Mouse (Mus musculus) kidney, adult 8-10 months (tissue): ENCODE measurements around the gene Lhfpl1.
"Not testable (repeated sequence)": the region's sequence is repeated elsewhere in the genome, so short reads cannot be mapped to it uniquely, and the experiment has no call there.

Experiments
- DNase-seq, 2 experiments: peaks; one replicate each; pipeline ENCODE4 v3.0.0; 2022

Lhfpl1 gene

GRCm38 (mm10) chrX:145348377-145349203 is at the start of gene Lhfpl1:
TSS of gene Lhfpl1 (minus strand) at chrX:145349089.
- no peak for DNase-seq

- DNase-seq = no peak
Observed at GRCm38 (mm10) chrX:145371839-145372238, 22.9 kb upstream of the Lhfpl1 start.

- no peak for DNase-seq
Observed at GRCm38 (mm10) chrX:145362527-145362926, 13.6 kb upstream of the Lhfpl1 start.

GRCm38 (mm10) chrX:145342402-145342801 is 6.5 kb downstream of the Lhfpl1 start:
- DNase-seq = no peak

- DNase-seq = no peak
Observed at GRCm38 (mm10) chrX:145336141-145336540, 12.7 kb downstream of the Lhfpl1 start.

GRCm38 (mm10) chrX:145308555-145308954 is 40.3 kb downstream of the Lhfpl1 start:
- DNase-seq = no peak

- DNase-seq = peak in 1 of 2 experiments; percentile 2
Observed at GRCm38 (mm10) chrX:145307174-145307573, 41.7 kb downstream of the Lhfpl1 start.

- not testable (repeated sequence) for DNase-seq
Observed at GRCm38 (mm10) chrX:145300232-145300631, 48.7 kb downstream of the Lhfpl1 start.

GRCm38 (mm10) chrX:145272209-145272608 is 76.7 kb downstream of the Lhfpl1 start:
- DNase-seq = no peak

GRCm38 (mm10) chrX:145271768-145272167 is 77.1 kb downstream of the Lhfpl1 start:
- no peak for DNase-seq

- DNase-seq = no peak
Observed at GRCm38 (mm10) chrX:145261803-145262202, 87.1 kb downstream of the Lhfpl1 start.
